Mouse (Mus musculus): ENCODE measurements around the gene Atp6v1e2. TPM values are rescaled to one million over a fixed set of nuclear protein-coding genes. Genes with fewer than 3 reads are reported as not detected.

The Atp6v1e2 gene
- polyA plus RNA-seq, 2 experiments: not detected

DNA sequence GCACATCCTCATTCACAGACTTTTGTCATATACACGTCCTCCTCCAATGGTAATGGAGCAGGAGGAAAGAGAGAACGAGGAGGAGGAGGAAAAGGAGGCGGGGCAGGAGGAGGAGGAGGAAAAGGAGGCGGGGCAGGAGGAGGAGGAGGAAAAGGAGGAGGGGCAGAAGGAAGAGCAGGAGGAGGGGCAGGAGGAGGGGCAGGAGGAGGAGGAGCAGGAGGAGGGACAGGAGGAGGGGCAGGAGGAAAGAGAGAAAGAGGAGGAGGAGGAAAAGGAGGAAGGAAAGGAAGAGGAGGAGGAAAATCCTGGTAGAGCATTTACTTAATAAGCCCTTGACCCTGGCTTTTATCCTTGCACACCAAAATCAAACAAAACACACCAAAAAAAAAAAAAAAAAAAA, 1.6 kb downstream of the Atp6v1e2 start:
- Histone ChIP-seq H3K27me3 (ENCODE audit: control insufficient read depth, insufficient read depth, low read length) (no peaks in the 10 kb centered on the region), H3K4me2 (ENCODE audit: low read depth) (no peak overlapping the region), H3K4me3 (ENCODE audit: insufficient read depth in 1 of 2, low read depth in 2 of 2, low read length in 2 of 2) (no peak overlapping the region), H3K4me1 (replicated peaks; ENCODE audit: control insufficient read depth in 2 of 2, insufficient read depth in 2 of 2, low read length in 1 of 2) (no peaks in the 10 kb centered on the region), H3K27ac (no peak overlapping the region), H3K9ac (replicated peaks) (no peak overlapping the region), H3K36me3 (replicated peaks; ENCODE audit: control insufficient read depth, insufficient read depth, low read depth) (no peaks in the 10 kb centered on the region), H3K9me3 (ENCODE audit: control insufficient read depth, low read length) (no peaks in the 10 kb centered on the region)
- 18% methylated on average over 4 of the region's 4 CpGs for WGBS (ENCODE audit: insufficient replicate concordance)
- ATAC-seq (ENCODE audit: insufficient read depth) (no peak), DNase-seq (ENCODE audit: low read depth in 3 of 3, low spot score in 3 of 3) (no peak)
- TF ChIP-seq CTCF (IDR thresholded peaks at IDR 0.05; ENCODE audit: low read depth) (no peak), EP300 (IDR thresholded peaks at IDR 0.05; ENCODE audit: low read depth) (no peak)

DNA sequence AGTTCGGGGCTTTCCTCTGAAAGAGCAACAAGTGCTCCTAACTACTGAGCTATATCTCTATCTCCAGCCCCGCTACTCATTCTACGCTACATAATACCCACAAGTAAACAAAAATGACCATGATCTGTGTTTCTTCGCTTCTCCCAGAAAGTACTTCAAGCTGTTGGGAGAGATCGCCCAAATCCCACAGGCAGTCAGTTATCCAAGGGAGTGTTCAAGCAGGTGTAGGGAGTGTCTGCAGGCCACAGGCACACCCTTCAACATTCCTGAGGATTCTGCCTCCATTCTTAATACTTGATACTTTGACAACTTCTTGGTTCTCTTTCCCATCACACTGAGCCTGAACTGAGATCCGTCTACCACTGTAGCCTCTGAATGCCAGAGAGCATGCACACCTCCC, 4.5 kb downstream of the Atp6v1e2 start:
- H3K27me3 ChIP-seq (ENCODE audit: control insufficient read depth, insufficient read depth, low read length): no peaks in the 10 kb centered on the region
- no peaks in the 10 kb centered on the region for H3K4me1 ChIP-seq (replicated peaks; ENCODE audit: control insufficient read depth in 2 of 2, insufficient read depth in 2 of 2, low read length in 1 of 2)
- ATAC-seq (ENCODE audit: insufficient read depth) (no peak), DNase-seq (ENCODE audit: low read depth in 3 of 3, low spot score in 3 of 3) (no peak)
- 63% methylated on average over 6 of the region's 6 CpGs for WGBS (ENCODE audit: insufficient replicate concordance)
- TF ChIP-seq EP300 (IDR thresholded peaks at IDR 0.05; ENCODE audit: low read depth) (no peak), CTCF (IDR thresholded peaks at IDR 0.05; ENCODE audit: low read depth) (no peak)
- no peaks in the 10 kb centered on the region for H3K36me3 ChIP-seq (replicated peaks; ENCODE audit: control insufficient read depth, insufficient read depth, low read depth)
- H3K4me2 ChIP-seq (ENCODE audit: low read depth): no peak overlapping the region
- no peak overlapping the region for H3K9ac ChIP-seq (replicated peaks)
- H3K4me3 ChIP-seq (ENCODE audit: insufficient read depth in 1 of 2, low read depth in 2 of 2, low read length in 2 of 2): no peak overlapping the region
- no peak overlapping the region for H3K27ac ChIP-seq
- H3K9me3 ChIP-seq (ENCODE audit: control insufficient read depth, low read length): no peaks in the 10 kb centered on the region

DNA sequence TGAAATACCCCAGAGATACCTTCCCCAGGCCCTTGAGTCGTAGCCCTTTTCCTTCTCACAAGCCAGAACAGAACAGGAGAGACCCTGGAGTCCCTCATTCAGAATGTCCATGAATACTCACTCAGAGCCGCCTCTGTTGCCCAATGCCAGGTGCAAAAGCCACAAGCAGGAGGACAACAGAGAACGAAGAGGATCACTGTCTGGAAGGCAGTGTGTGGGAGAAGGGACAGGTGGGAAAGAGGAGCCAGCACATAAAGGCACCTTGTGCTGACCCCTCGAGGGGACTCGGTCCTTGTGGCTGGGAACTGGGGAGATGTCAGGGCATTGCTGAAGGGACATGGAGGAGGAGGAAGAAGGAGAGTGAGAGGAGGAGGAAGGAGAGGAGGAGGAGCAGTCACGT, 5.6 kb downstream of the Atp6v1e2 start:
- Histone ChIP-seq H3K4me1 (replicated peaks; ENCODE audit: control insufficient read depth in 2 of 2, insufficient read depth in 2 of 2, low read length in 1 of 2) (no peaks in the 10 kb centered on the region), H3K27me3 (ENCODE audit: control insufficient read depth, insufficient read depth, low read length) (no peaks in the 10 kb centered on the region; the same call in 1 of the 2 replicates), H3K4me2 (ENCODE audit: low read depth) (no peak overlapping the region), H3K27ac (no peak overlapping the region), H3K4me3 (ENCODE audit: insufficient read depth in 1 of 2, low read depth in 2 of 2, low read length in 2 of 2) (no peak overlapping the region), H3K9me3 (ENCODE audit: control insufficient read depth, low read length) (no peaks in the 10 kb centered on the region), H3K36me3 (replicated peaks; ENCODE audit: control insufficient read depth, insufficient read depth, low read depth) (no peaks in the 10 kb centered on the region), H3K9ac (replicated peaks) (no peak overlapping the region)
- TF ChIP-seq CTCF (IDR thresholded peaks at IDR 0.05; ENCODE audit: low read depth): no peak
- TF ChIP-seq EP300 (IDR thresholded peaks at IDR 0.05; ENCODE audit: low read depth): no peak
- no peak for ATAC-seq (ENCODE audit: insufficient read depth)
- 32% methylated on average over 6 of the region's 6 CpGs for WGBS (ENCODE audit: insufficient replicate concordance)
- DNase-seq (ENCODE audit: low read depth in 3 of 3, low spot score in 3 of 3): no peak

DNA sequence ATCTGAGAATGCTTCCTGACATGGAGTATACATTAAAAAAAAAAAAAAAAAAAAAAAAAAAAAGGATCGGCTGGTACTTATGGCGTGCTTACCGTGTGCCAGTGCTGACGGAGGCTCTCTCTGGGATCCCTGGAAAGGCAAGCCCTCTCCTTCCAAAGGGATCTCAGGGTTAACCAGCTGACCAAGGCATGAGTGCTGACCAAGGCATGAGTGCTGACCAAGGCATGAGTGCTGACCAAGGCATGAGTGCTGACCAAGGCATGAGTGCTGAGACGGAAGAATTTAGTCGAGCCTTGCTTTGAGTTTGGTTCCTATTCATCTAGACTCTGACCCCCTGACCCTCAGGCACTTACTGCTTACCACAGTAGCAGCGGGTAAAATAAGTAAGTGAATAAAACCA, 9.0 kb downstream of the Atp6v1e2 start:
- DNase-seq (ENCODE audit: low read depth in 3 of 3, low spot score in 3 of 3) (no peak), ATAC-seq (ENCODE audit: insufficient read depth) (no peak)
- H3K4me3 ChIP-seq (ENCODE audit: insufficient read depth in 1 of 2, low read depth in 2 of 2, low read length in 2 of 2): no peak overlapping the region
- TF ChIP-seq EP300 (IDR thresholded peaks at IDR 0.05; ENCODE audit: low read depth): no peak
- no peak for TF ChIP-seq CTCF (IDR thresholded peaks at IDR 0.05; ENCODE audit: low read depth)
- no peak overlapping the region for H3K4me2 ChIP-seq (ENCODE audit: low read depth)
- H3K36me3 ChIP-seq (replicated peaks; ENCODE audit: control insufficient read depth, insufficient read depth, low read depth): no peaks in the 10 kb centered on the region
- no peak overlapping the region for H3K9ac ChIP-seq (replicated peaks)
- no peak overlapping the region for H3K27ac ChIP-seq
- no peaks in the 10 kb centered on the region for H3K4me1 ChIP-seq (replicated peaks; ENCODE audit: control insufficient read depth in 2 of 2, insufficient read depth in 2 of 2, low read length in 1 of 2)
- no peaks in the 10 kb centered on the region; the same call in 1 of the 2 replicates for H3K27me3 ChIP-seq (ENCODE audit: control insufficient read depth, insufficient read depth, low read length)
- 67% methylated on average over 7 of the region's 7 CpGs for WGBS (ENCODE audit: insufficient replicate concordance)
- no peaks in the 10 kb centered on the region for H3K9me3 ChIP-seq (ENCODE audit: control insufficient read depth, low read length)

DNA sequence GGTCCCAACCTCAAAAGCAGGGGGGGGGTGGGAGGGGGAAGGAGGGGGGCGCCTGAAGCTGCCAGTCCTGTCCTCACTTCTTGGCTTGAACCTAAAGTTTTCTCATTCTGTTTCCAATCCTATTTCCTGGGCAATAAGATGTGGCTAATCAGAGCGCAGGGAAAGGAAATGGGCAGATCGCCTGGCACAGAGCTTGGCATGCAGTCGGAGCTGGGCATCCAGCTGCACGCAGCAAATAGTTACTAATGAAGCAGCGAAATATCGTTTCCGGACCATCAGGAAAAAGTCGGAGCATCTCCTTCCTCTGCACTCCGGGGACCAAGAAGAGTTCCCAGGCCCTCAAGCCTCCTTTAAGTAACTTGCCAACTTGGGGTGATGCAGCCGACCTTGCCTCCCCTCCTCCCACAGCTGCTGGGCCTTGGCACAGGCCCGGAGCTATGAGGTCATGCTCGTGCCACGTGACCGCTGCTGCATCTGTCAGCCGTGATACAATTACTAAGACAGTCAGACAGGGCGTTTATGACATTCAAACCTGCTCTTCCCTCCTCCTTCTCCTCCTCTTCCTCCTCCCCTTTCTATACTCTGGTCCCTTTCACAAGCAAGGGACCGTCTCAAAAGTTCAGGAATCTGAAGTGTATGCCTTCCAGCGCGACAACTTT, 10.1 kb downstream of the Atp6v1e2 start:
- WGBS (ENCODE audit: insufficient replicate concordance): 8% methylated on average over 20 of the region's 20 CpGs
- ATAC-seq (ENCODE audit: insufficient read depth) (0 out of 2 replicates have a peak, but pooled peaks have one; percentile 23), DNase-seq (ENCODE audit: low read depth in 3 of 3, low spot score in 3 of 3) (peak in 1 of 3 experiments; percentile 14)
- Histone ChIP-seq H3K27ac (no peak overlapping the region), H3K36me3 (replicated peaks; ENCODE audit: control insufficient read depth, insufficient read depth, low read depth) (no peaks in the 10 kb centered on the region), H3K4me1 (replicated peaks; ENCODE audit: control insufficient read depth in 2 of 2, insufficient read depth in 2 of 2, low read length in 1 of 2) (no peaks in the 10 kb centered on the region), H3K27me3 (ENCODE audit: control insufficient read depth, insufficient read depth, low read length) (no peaks in the 10 kb centered on the region; the same call in 1 of the 2 replicates), H3K4me2 (ENCODE audit: low read depth) (peak overlapping the region; percentile 31), H3K9me3 (ENCODE audit: control insufficient read depth, low read length) (no peaks in the 10 kb centered on the region), H3K4me3 (ENCODE audit: insufficient read depth in 1 of 2, low read depth in 2 of 2, low read length in 2 of 2) (0 out of 4 replicates have a peak overlapping the region, but pooled peaks have one; percentile 1 to 6), H3K9ac (replicated peaks) (no peak overlapping the region)
- TF ChIP-seq EP300 (IDR thresholded peaks at IDR 0.05; ENCODE audit: low read depth): no peak
- no peak for TF ChIP-seq CTCF (IDR thresholded peaks at IDR 0.05; ENCODE audit: low read depth)

All from liver, embryonic 14.5 days (tissue).